24 mouse cellular contexts compared by ENCODE assay signal in genomic region chr7:139186436-139186835, GRCm38 (mm10). TPM values are rescaled to one million over a fixed set of nuclear protein-coding genes. Genes with fewer than 3 reads are reported as not detected.
DNase-seq lines count a peak whose midpoint lies in the region; TF ChIP-seq lines count a peak whose summit lies in the region.
"Had no signal": no experiment of that assay in that cellular context is flagged by ENCODE, and none has a peak within 500 bp of the region (broad histone marks: within the 10 kb centered on the region; RNA-seq: fewer than 3 reads in every experiment).

No protein-coding gene starts in this region.

- peak overlapping the region; percentile 87 for H3K27ac ChIP-seq in left cerebral cortex, adult 2 months
- H3K27ac ChIP-seq: embryonic facial prominence, embryonic 12.5 days; heart, embryonic 13.5 days; kidney, embryonic 15.5 days; limb, embryonic 10.5 days; liver, embryonic 15.5 days; lung, embryonic 15.5 days had no signal

- peak; percentile 76 for DNase-seq in heart, adult 11 months
- no peak for DNase-seq in heart, adult 18-20 months
- DNase-seq in left cerebral cortex, adult 2 months (ENCODE audit: extremely low spot score in 1 of 2, low spot score in 2 of 2), result peak in 1 of 2 experiments; percentile 30
- DNase-seq in left cerebral cortex, postnatal 10 days (ENCODE audit: extremely low spot score in 1 of 2, low spot score in 2 of 2), result no peak
- peak; percentile 31 for DNase-seq in right cerebral cortex, postnatal 14 days
- DNase-seq in right cerebral cortex, postnatal 4 days, result no peak
- DNase-seq in spleen, postnatal 36 days (ENCODE audit: low spot score in 2 of 2), result no peak
- no peak for DNase-seq in left cerebral cortex, postnatal 25 days (ENCODE audit: low spot score in 2 of 2)
- DNase-seq: cerebellum, adult 18-20 months; cerebellum, postnatal 14 days; heart, postnatal 14 days; liver; lung, postnatal 36 days; right cerebral cortex, adult 18-20 months; spleen, adult 18-20 months; thymus, postnatal 25 days had no signal

- no peak for TF ChIP-seq CTCF in left cerebral cortex, adult 2 months (IDR thresholded peaks at IDR 0.05)

- intact Hi-C loops in left cerebral cortex, adult 2 months (cut with DNase I), result loop anchor here (5.0 kb wide), 1 partner anchor 34 kb away; no protein-coding TSS in a partner anchor
- intact Hi-C loops in left cerebral cortex, postnatal 10 days (cut with DNase I), result no loop called here
- intact Hi-C loops in left cerebral cortex, postnatal 25 days (cut with DNase I), result loop anchor here (2.0 to 5.0 kb wide), 2 partner anchors 22 to 34 kb away; no protein-coding TSS in a partner anchor

- peak overlapping the region; percentile 76 for H3K4me3 ChIP-seq in left cerebral cortex, adult 2 months
- H3K4me3 ChIP-seq: embryonic facial prominence, embryonic 12.5 days; heart, embryonic 13.5 days; kidney, embryonic 15.5 days; limb, embryonic 10.5 days; liver, embryonic 15.5 days; lung, embryonic 15.5 days; megakaryocyte, embryonic 14.5 days had no signal

RNA-seq across cellular contexts. Expression of gene Lrrc27, which starts 26.4 kb away (rescaled TPM):
- 10 to 100 TPM; 13.6 to 16.2 TPM for total RNA-seq in heart, adult 18-20 months (2021)
- total RNA-seq in left cerebral cortex, adult 2 months (2021), result 1 to 10 TPM; 8.1 to 8.2 TPM
- 1 to 10 TPM; 4.6 to 5.0 TPM for total RNA-seq in left cerebral cortex, postnatal 10 days (2021)
- 1 to 10 TPM; 5.5 to 6.4 TPM for total RNA-seq in left cerebral cortex, postnatal 25 days (2021)
- total RNA-seq: monocyte, adult 5-6 weeks had no signal

RNA-seq across cellular contexts. Expression of gene Stk32c, which starts 26.7 kb away (rescaled TPM):
- total RNA-seq in heart, adult 18-20 months (2021), result under 1 TPM; 0.51 to 0.92 TPM
- 100 to 1,000 TPM; 159 to 167 TPM for total RNA-seq in left cerebral cortex, adult 2 months (2021)
- 100 to 1,000 TPM in 1 of 2 experiments, 10 to 100 TPM in 1; 95.7 to 101 TPM for total RNA-seq in left cerebral cortex, postnatal 10 days (2021)
- 100 to 1,000 TPM; 161 to 176 TPM for total RNA-seq in left cerebral cortex, postnatal 25 days (2021)

Comparison
In these comparisons a context has a peak if more than half of its experiments do, and no peak if none do; other contexts are left out.
1. DNase-seq: peak in heart, adult 11 months (single experiment) and right cerebral cortex, postnatal 14 days (single experiment); none in heart, adult 18-20 months (0 of 2), left cerebral cortex, postnatal 10 days (0 of 2), right cerebral cortex, postnatal 4 days (single experiment), spleen, postnatal 36 days (0 of 2) and left cerebral cortex, postnatal 25 days (0 of 2).
2. RNA of gene Stk32c, which starts 26.7 kb away (total RNA-seq): 161 to 176 TPM in left cerebral cortex, postnatal 25 days, 159 to 167 TPM in left cerebral cortex, adult 2 months and 95.7 to 101 TPM in left cerebral cortex, postnatal 10 days; 0.51 to 0.92 TPM in heart, adult 18-20 months; every median in the first group is over 10 times any median in the second.